Mouse (Mus musculus): ENCODE results near the gene Tet1.
"Not testable (repeated sequence)": the region's sequence is repeated elsewhere in the genome, so short reads cannot be mapped to it uniquely, and the experiment has no call there.

Gene Tet1

DNA sequence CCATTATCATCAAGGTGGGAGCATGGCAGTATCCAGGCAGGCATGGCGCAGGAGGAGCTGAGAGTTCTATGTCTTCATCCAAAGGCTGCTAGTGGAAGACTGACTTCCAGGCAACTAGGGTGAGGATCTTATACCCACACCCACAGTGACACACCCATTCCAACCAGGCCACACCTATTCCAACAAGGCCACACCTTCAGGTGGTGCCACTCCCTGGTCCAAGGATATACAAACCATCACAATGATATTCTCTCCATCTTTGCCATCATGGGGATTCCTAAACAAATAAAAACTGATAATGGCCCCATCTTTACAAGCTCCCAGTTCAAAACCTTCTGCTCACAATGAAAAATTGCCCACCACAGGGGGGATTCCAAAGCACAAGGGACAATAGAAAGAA lies at the start of gene Tet1:
Gene Tet1 (minus strand): TSS at position 101 of the 400 bp plus-strand sequence.
- not testable (repeated sequence) for DNase-seq (ENCODE audit: low spot score in 2 of 2)

DNA sequence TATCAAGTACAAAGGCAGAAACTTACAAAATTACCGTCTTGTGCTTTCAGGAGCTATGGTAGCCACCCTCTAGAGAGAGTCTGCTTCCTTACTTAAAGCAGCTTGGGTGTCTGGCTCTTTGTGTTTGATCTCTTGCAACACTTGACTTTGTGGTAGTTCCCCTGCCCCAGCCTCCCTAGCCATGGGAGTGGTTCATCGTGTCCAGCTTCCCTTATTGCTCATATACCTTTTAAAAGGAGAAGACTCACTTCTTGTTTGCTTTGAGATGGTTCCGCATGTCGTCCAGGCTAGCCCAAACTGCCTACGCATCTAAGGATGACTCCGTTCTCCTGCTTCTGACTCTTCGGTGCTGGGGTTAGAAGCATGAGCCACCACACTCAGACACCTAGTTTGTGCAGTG lies 39.8 kb upstream of the Tet1 start:
- DNase-seq (ENCODE audit: low spot score in 2 of 2) = peak in 1 of 2 experiments; percentile 24

DNA sequence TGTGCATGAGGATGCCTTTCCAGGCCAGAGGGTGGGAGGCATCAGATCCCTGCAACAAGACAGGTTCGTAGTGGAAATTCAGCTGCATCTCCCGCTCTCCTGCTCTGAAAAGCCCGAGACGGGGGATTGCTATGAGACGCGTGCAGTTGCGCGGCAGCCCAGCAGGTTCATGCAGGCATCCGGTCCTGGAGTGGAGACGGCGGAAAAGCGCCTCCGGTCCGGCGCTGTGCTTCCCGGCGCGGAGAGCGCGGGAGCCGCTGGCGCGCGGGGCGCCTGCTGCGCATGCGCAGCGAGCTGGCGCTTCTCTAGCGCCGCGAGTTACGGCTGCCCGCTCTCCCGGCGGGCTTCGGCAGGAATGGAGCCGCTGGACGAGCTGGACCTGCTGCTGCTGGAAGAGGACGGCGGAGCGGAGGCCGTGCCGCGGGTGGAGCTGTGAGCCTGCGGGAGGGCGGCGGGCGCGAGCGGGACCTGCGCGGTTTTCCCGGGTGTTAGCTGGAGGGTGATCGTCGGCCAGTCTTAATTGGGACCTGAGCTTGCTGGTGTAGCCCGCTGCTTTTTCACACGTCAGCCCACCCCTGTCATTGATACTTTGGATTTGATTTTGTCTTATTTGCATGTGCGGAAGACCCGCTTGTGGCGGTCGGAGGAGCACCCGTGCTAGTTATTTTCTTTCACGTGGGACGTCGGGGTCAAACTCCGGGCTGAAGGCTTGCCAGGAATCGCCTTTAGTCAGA lies 38.1 kb upstream of the Tet1 start, which contains the start of gene Dna2:
Gene Dna2 (plus strand): TSS at position 289 of the 734 bp plus-strand sequence.
- peak; percentile 76 to 77 for DNase-seq (ENCODE audit: low spot score in 2 of 2)

DNA sequence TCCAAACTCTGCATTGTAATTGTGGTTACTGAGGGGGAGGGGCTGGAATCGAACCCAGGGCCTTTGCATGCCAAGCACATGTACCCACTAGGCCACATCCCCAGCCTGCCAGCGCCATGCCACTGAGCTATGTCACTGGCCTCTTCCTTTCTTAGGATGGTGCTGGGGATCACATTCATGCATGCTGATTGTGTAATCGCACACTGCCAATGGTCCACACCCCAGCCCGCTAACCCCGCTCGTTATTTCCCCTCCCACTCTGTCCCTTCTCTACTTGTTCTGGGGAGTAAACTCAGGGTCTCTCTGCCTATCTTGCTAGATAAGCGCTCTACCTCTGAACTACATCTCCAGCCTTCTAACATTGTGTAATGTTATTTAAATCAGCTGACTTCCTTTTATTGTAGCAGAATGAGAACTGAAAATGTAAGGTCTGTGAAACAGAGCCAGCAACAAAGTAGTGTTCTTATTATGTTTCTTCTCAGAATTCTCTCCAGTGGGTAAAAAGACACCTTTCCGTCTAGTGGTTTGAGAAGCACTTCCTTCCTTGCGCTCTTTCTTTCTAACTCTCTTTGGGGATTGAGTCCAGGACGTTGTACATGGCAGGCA lies 36.3 kb upstream of the Tet1 start:
- DNase-seq (ENCODE audit: low spot score in 2 of 2) = peak in 1 of 2 experiments; percentile 20

DNA sequence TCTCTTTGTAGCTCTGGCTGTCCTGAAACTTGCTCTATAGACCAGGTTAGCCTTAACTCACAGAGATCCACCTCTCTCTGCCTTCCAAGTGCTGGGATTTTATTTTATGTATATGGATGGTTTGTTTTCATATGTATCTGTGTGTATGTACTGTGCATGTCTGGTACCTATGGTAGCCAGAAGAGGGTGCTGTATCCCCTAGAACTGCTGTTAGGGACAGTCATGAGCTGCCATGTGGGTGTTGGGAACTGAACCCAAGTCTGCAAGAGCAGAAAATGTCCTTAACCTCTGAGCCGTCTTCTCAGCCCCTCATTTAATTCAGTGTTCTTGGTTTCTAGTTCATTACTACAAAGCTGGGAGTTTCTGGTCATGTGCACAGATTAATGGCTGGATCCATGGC lies 23.6 kb upstream of the Tet1 start:
- DNase-seq (ENCODE audit: low spot score in 2 of 2) = no peak

DNA sequence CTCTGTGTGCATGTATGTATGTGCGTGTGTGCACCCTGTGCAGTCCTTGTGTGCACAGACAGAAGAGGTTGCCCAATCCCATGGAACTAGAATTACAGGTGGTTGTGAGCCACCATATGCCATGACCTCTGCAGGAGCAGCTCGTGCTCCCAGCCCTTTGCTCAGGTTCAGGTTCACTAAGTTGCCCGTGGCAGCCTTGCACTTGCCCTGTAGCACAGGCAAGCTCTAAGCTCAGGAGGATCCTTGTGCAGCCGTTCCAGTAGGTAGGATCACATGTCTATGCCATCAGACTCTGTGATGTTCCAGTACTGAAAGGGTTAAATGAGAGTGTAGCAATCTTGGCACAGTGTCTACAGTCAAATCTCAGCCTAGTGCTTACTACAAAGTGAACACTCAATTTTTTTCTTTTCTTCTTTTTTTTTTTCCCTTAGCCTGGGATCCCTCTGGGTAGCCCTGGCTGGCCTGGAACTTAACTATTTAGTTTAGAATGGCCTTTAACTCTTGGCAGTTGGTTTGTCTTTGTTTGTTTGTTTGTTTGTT lies 15.4 kb upstream of the Tet1 start:
- DNase-seq (ENCODE audit: low spot score in 2 of 2) = no peak

DNA sequence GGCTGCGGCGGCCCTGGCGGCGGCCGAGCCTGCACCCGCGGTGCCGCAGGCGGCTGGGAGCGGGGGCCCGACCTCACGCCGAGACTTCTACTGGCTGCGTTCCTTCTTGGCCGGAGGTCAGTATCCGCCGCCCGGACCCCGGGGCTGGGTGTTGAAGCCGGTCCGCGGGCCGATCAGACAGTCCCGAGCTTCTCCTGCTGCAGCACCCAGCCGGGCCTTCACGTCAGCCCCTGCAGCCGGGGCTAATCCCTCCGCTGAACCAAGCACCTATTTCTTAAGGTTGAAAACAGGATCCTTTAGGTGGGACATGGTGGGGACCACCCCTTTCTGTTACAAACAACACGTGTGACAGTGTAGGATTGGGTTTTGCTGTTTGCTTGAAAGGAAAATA lies 12.0 kb upstream of the Tet1 start:
- no peak for DNase-seq (ENCODE audit: low spot score in 2 of 2)

DNA sequence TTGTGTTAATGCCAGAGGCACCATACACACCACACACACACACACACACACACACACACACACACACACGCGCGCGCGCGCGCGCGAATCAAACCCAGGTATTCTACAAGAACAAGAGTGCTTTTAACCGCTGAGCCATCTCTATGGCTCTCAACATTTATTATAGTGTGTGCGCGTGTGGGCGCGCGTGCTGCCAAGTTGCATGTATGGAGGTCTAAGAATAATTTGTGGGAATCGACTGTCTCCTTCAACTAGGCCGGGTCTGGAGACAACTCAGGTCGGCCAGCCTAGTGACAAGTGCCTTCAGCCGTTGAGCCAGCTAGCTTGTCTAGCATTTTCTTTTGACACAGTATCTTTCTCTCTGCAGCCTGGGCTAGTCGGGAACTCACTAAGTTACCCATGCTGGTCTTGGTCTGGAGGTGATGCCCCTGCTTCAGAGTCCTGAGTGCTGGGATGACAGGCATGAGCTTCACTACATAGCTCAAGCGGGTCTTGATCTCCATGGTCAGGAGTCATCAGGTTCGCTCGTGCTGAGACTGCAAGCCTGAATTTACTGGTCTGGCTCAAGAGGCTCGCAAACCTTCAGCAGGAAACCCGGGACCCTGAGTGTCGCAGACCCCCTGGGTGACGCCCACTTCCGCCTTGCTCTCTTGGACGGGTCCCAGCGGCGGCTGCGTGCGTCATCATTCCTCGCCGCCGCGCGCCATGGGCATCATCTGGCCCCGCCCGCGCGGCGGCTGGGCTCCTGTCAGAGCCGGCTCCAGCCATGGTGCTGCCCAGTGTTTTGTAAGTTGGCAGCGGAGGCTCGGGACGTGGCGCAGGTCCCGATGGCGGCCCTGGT lies 11.3 kb upstream of the Tet1 start, which contains the start of gene Slc25a16:
Gene Slc25a16 (plus strand): TSS at position 709 of the 841 bp plus-strand sequence.
- DNase-seq (ENCODE audit: low spot score in 2 of 2) = peak; percentile 86 to 93

DNA sequence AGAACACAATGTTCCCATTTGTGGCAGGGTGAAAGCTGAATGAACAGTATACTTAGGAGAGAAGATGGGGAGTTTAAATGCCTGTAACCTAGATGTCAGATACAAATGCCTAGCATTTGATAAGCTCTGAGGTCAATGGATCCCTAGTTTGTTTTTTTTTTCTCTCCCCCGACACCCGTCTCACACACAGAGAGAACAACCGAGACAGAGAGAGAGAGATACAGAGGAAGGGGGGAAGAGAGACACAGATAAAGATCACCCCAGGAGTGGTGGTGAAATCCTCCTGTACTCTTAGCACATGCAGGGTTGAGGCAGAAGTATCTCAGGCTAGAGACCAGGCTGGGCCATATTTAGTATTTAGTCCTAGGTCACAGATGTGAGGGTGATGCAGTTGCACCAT lies 10.2 kb upstream of the Tet1 start:
- DNase-seq (ENCODE audit: low spot score in 2 of 2) = no peak

DNA sequence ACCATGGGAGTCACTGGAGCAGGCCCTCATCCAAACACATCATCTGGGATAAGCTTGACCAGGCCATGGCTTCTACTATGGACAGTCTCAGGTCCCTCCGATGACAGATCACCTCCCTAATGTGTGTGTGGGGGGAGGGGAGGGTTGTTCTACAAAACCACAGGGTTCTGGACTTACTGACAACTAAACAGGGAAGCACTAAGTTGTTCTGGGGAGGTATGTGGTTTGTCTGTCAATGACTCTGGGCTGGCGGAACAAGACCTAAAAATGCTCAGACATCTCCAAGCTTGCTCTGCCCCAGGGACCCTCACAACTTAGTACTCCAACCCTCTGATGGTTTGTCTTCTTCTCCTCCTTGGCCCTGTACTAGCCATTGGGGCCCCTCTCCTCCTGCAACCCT lies 2.3 kb upstream of the Tet1 start:
- DNase-seq (ENCODE audit: low spot score in 2 of 2) = no peak

DNA sequence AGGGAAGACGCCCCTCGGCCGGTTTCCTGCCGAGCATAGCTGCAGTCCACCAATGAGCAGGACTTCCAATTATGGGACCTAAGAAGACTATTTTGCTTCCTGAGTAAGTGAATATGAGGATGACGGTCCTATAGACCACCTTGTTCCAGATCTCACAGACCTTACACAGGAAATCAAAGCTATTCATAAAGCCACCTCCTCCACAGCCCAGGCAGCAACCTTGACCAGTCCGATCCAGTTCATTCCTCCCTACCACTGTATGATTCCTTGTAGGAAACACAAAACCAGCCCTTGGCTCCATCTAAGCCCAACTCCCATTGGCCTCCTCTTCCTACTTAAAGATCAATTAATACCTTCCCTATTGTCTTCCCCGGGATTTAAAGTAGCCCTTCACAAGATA lies 2.5 kb downstream of the Tet1 start:
- DNase-seq (ENCODE audit: low spot score in 2 of 2) = no peak

DNA sequence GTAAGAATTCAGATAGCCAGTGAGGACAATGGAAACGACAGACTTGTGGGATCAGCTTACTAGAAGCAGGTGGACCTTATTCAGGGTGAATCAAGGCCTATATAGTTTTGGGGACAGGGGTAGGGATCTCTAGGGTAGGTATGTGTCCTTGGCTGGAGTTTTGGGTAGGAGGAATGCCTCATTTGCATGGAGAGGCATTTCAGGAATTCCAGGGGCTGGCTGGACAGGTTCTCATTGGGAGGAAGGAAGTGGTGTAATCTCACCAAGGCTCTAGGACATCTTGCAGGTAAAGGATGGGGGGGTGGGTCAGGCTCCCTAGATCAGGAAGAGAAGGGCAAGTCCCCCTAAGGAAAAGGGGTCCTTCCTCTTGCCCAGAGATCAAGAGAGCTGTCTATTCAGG lies 6.0 kb downstream of the Tet1 start:
- no peak for DNase-seq (ENCODE audit: low spot score in 2 of 2)

DNA sequence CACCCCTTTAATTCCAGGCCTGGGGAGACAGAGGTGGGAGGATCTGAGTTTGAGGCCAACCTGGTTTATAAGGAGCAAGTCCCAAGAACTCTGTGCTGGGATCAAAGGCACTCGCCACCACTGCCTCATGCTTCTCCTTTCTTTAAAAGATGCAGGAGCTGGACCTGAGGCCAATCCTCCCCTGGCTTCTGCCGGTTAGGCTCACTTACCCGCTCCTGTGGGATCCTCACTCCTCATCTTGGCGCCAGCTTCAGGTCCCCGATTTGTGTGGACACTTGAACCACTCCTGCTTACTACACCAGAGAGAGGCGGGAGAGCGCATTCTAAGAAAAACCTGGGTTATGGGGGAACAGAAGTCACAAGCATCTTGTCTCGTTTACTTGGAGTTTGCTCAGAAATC lies 7.0 kb downstream of the Tet1 start:
- DNase-seq (ENCODE audit: low spot score in 2 of 2) = no peak

DNA sequence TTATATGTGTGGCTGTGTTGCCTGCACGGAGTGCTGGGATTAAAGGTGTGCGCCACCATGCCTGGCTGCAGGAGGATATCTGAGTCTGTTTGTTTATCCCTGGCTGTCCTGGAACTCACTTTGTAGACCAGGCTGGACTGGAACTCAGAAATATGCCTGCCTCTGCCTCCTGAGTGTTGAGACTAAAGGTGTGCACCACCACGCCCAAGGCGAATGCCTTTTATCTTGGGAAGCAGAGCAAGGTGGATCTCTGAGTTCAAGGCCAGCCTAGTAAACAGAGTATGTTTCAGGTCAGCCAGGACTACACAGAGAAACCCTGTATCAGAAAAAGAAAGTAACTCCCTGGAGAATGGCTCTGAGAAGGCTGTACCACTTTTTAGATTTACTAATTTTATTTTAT lies 8.7 kb downstream of the Tet1 start:
- no peak for DNase-seq (ENCODE audit: low spot score in 2 of 2)

DNA sequence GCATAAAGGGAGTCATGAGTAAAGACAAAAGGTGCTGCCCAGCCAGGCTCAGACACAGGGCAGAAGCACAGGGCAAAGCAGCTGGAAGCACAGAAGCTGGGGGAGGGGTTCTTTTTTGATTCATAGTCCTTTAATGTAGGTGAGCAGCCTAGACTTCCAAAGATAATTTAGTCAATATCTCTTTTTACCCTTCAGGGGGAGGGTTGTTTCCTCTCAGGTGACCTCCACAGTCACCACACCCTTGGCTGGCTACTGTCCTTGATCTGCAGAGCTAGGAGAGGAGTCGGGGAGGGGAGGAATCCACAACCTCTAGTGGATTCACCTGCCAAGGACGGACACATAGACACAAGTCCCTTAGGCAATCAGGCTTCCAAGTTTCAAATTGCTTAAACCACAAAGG lies 10.7 kb downstream of the Tet1 start:
- DNase-seq (ENCODE audit: low spot score in 2 of 2) = no peak

DNA sequence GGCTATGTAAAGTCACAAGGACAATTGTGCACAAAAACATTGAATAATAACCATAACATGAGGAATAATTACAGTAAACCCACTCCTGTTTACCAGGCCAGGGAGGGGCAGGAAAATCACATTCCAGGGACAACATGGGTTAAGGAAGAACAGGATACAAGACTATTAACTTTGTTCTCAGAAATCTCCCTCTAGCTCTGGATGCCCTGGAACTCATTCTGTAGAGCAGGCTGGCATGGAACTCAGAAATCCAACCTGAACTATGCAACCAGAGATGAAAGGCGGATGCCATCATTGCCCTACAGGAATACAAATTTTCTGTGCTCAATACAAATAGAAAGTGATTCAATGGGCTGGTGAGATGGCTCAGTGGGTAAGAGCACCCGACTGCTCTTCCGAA lies 11.4 kb downstream of the Tet1 start:
- no peak for DNase-seq (ENCODE audit: low spot score in 2 of 2)

DNA sequence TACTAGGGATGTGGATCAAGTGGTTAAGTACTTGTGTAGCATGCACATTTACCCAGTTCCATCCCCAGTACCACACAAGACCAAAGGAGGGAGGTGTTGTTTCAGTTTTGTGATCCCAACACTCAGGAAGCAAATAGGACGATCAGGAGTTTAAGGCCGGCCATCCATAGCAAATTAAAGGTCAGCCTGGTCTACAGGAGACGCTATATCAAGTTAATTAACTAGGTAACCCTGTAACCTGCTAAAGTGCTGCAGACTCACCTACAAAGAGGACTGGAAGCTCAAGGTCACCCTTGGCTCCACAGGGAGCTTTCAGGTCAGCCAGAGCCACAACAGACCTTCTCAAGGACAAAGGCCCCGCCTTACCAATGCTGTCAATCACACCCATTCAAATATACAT lies 12.0 kb downstream of the Tet1 start:
- no peak for DNase-seq (ENCODE audit: low spot score in 2 of 2)

DNA sequence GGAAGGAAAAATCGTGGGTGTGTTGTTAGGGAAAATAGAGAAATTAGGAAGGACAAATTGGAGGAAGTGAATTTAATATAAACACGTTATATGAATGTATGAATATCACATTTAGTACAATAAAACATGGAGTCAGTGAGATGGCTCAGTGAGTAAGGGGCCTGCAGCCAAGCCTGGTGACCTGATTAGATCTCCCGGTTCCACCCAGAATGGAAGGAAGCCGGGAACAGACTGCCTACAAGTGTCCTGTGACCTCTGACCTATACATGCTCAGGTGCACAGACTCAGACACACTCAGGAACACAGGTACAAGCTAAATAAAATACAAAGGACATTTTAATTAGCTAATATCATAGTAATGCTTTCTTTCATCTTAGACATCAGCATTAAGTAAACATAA lies 12.8 kb downstream of the Tet1 start:
- no peak for DNase-seq (ENCODE audit: low spot score in 2 of 2)

DNA sequence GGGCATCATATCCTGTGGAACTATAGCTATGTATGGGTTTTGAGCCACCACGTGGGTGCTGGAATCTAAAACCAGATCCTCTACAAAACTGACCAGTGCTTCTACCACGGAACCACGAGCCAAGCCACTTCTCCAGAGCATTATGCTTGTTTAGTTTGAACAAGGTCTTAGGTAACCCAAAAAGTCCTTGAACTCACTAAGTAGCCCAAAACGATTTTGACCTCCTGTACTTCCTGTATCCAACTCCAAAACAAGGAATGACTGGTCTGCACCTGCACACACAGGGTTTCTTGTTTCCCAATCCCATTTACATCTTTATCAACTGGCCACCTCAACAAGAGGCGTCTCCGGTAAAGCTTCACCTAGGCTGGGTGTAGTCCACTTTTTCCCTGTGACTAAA lies 13.4 kb downstream of the Tet1 start:
- DNase-seq (ENCODE audit: low spot score in 2 of 2) = no peak

DNA sequence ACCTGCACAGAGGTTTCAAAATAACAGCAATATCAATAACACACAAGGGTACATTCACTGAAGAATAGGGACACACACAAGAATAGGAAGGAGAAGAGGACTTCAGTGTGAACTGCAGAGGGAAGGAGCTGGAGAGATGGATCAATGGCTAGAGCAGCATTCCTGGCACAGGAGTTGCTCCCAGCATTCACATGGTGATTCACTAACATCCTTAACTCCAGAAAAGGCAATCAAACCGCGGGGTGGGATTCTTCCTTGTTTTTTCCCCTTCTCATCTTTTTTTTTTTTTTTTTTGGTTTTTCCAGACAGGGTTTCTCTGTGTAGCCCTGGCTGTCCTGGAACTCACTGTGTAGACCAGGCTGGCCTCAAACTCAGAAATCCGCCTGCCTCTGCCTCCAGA lies 14.3 kb downstream of the Tet1 start:
- DNase-seq (ENCODE audit: low spot score in 2 of 2) = no peak

DNA sequence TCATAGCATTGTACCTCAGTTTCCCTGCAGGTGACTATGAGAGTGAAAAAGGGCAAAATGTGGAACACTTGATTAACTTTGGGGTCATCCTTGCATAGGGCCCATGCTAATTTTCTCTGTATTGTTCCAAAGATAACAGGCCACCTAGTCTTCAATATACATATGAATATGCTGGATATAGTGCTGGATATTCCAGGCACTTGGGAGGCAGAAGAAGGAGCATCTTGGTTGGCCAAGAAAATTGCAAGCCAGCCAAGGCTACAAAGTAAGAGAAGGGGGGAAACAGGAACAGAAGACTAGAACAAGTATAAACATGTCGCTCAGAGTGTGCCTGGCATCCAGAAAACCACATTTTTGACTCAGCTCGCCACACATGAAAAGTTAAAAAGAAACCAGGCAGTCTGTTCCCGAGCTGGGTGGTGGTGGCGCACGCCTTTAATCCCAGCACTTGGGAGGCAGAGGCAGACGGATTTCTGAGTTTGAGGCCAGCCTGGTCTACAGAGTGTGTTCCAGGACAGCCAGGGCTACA lies 15.4 kb downstream of the Tet1 start:
- DNase-seq (ENCODE audit: low spot score in 2 of 2) = no peak

Data from spleen, postnatal 10 days (tissue).